Mouse (Mus musculus) adrenal gland (tissue): Measurements from ENCODE around the gene Ndufa4l2.

Source experiments
- intact Hi-C: fragments of 180-260 bp; cut with DNase I; formaldehyde crosslinking; loops from one replicate; pipeline ENCODE4 v1.15.1; 2025

The Ndufa4l2 gene

GRCm38 (mm10) chr10:127509051-127509836 lies 5.5 kb upstream of the Ndufa4l2 start:
- intact Hi-C loops: no loop called here

GRCm38 (mm10) chr10:127509837-127510701 lies 4.7 kb upstream of the Ndufa4l2 start:
- intact Hi-C loops: no loop called here

GRCm38 (mm10) chr10:127510895-127511617 lies 3.7 kb upstream of the Ndufa4l2 start:
- intact Hi-C loops: no loop called here

- intact Hi-C loops: no loop called here
Observed at GRCm38 (mm10) chr10:127511634-127512306, 3.0 kb upstream of the Ndufa4l2 start.

GRCm38 (mm10) chr10:127512307-127512666 lies 2.5 kb upstream of the Ndufa4l2 start:
- intact Hi-C loops: no loop called here

DNA sequence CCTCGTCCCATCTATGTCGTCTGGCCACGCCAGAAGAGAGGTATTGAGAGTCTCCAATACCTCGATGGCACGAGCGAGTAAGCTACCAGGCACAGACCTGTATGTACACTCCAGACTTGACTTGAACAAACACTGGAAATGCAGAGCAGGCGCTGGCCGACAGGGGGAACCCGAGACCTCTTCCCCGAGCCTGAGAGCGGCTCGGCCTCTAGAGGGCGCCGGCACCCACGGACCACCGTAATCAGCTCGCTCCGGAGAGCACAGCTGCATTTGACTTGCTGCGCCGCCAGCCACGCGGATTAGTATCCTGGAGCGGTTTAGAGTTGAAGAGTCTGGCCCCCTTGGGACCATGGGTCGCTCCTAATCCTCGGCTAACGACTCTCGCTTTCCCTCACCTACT lies 2.0 kb upstream of the Ndufa4l2 start:
- intact Hi-C loops: loop anchor here (1.0 kb wide), 1 partner anchor 21 kb away; the partner anchor contains the start of gene Nxph4

GRCm38 (mm10) chr10:127513501-127514091 lies 1.2 kb upstream of the Ndufa4l2 start:
- intact Hi-C loops: loop anchor here (1.0 kb wide), 1 partner anchor 21 kb away; the partner anchor contains the start of gene Nxph4

- intact Hi-C loops: no loop called here
Observed at GRCm38 (mm10) chr10:127514111-127514698, 562 bp upstream of the Ndufa4l2 start.

DNA sequence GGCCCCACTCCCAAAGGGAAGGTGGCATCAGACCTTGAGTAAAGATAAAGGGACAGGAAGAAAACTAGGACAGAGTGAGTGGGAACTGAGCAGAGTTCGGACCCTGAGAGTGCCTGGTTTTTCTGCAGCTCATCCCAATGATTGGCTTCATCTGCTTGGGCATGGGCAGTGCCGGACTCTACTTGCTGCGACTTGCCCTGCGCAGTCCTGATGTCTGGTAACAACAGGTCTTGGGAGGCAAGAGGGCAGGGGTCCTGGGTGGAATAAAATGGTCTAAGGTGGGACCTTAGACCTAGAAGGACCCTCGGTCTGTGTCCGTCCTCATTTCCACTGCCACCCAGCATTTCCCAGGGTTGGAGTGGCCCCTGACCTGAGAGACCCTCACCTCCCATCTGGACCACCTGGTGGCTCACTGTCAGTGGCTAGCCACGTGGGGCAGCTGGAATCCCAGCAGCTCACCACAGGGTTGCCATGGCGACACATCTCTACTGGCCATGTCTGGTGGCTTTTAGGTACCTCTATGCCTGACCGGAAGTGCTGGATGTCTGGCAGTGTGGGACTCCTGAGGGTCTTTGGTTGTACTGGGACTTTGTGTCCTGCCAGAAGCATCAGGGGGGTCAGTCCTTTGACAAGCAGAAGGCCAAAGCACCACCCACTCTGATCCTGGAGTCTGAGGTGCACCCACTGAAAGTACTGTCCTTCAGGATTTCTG lies 660 bp downstream of the Ndufa4l2 start:
- intact Hi-C loops: no loop called here

GRCm38 (mm10) chr10:127515983-127516459 lies 1.3 kb downstream of the Ndufa4l2 start:
- intact Hi-C loops: no loop called here

DNA sequence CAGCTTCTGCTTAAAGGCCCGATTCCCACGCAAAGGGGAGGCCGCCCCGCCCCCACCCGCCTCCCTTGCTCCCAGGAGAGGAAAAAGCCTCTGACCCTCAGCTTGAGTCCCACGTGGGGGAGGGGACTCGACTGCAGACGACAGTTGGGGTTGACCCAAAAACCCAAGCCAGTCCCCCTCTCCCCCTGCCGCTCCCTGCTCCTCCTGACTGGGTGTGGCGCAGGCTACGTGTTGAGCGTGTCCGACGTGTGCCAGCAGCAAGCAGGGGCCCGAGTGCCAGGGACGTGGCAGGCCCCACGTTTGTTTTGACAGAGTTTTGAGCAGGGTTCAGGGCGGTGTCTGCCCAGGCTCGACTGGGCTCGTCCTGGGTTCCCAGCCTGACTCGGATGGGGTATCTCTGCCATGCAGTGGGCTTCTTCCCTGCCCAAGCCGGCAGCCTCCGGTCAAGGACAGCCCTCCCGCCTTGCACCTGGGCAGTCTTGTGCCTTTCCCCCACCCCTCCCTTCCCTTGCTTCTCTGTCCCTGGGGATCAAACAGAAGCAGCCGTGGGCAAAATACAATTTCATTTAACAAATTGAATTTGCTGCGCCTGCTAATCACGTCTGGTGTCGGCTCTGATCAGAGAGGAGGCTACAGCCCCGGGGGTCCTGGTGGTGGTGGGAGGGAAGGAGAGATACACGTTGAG lies 2.0 kb downstream of the Ndufa4l2 start:
- intact Hi-C loops: no loop called here

DNA sequence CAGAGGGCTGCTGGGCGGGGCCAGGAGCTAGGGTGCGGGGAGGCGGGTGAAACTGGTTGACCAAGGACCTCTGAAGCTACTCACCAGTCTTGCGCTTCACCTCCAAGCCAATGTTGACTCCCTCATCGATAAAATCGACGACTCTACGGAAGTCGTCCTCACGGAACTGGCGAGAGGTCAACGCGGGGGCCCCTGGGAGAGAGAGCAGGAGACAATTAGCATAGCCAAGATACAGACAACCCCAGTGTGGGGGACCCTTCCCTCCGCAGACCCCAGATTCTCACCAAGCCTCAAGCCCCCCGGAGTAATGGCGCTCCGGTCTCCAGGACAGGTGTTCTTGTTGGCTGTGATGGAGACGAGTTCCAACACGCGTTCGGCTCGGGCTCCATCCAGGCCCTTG lies 3.2 kb downstream of the Ndufa4l2 start:
- intact Hi-C loops: no loop called here

DNA sequence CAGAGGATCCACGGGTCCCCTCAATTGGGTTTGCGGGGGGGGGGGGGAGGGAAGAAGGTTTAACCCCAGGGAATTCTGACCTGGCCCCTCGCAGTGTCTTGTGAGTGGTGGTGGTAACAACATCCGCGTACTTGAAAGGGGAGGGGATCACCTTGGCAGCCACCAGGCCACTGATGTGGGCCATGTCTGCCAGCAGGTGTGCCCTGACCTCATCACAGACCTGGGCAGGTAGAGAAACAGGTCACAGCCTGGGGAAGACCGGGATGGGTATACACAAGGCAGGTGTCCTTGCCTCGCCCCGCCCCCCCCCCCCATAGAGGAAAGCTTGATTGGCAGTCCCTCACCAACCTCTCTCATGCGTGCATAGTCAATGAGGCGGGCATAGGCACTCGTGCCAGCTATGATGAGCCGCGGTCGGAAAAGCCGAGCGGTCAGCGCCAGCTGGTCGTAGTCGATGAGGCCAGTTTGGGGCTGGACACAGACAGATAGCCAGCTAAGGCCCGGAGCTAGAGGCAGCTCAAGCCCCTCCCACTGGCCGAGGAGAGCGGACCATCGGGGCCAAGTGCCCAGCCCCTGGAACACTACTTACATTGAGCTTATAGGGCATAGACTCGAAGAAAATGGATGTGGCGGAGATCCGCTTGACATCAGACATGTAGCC lies 4.4 kb downstream of the Ndufa4l2 start:
- intact Hi-C loops: no loop called here

DNA sequence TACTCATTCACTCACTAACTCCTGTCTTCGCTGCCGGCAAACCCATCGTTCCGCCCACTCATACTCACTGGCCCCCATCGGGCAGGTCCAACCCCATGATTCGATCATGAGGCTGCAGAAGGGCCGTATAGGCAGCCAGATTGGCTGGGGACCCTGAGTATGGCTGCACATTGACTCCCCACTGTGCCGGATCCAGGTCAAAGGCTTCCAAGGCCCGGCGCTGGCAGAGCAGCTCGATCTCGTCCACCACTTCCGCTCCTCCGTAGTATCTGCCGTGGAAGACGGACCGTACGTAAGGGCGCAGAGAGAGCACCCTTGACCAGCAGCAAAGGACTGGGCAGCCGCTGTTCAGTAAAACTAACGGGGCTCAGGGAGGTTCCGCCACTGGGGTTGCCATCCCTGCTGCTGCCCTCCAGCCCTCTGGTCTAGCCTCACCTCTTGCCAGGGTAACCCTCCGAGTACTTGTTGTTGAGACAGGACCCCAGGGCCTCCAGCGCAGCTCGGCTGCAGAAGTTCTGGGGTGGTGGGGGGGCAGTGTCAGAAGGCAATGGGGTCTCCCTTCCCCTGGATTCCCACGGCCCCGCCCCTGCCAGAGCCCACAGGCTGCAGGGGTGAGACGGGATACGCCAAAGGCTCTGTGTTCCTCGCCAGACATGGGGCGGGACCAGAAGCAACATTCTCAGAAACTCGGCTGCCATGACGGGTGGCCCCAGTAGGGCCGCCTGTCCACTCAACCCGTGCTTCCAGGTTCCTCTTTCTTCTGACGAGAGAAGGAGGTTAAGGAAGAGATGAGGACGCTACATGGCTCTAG lies 5.3 kb downstream of the Ndufa4l2 start:
- intact Hi-C loops: no loop called here

GRCm38 (mm10) chr10:127520714-127521357 lies 6.1 kb downstream of the Ndufa4l2 start:
- intact Hi-C loops: no loop called here

DNA sequence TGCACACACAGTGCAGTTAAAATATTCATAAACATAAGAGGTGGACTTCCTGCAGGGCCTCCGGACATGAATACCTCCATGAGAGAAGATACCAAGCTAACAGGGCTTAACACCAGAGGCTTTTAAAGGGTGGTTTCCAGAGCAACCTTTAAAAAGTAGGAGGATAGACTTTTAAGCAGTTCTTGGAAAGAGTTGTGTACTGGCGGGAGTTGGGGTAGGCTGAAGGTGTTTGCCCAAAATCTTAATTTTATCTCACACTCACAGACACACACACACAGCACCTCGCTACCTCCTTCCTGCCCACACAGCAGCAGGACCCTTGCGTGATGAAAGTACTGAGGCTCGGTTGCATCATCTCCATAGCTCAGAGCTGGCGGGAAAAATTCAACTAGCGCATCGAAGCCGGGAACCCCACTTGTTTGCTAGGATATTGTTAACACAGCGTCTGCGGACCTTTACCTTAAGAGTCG lies 6.9 kb downstream of the Ndufa4l2 start:
- intact Hi-C loops: no loop called here

GRCm38 (mm10) chr10:127522088-127522581 lies 7.4 kb downstream of the Ndufa4l2 start, which contains the start of gene Shmt2:
Gene Shmt2 (minus strand): TSS chr10:127522444.
- intact Hi-C loops: no loop called here
